Mouse (Mus musculus) thymus, postnatal 36 days (tissue): ENCODE results near the gene Tomm40l.

Experiments used
- DNase-seq, 2 experiments: peaks; one replicate each; pipeline ENCODE4 v3.0.0; 2022; ENCODE audit warnings: mixed read lengths in 2 of 2

Gene Tomm40l

DNA sequence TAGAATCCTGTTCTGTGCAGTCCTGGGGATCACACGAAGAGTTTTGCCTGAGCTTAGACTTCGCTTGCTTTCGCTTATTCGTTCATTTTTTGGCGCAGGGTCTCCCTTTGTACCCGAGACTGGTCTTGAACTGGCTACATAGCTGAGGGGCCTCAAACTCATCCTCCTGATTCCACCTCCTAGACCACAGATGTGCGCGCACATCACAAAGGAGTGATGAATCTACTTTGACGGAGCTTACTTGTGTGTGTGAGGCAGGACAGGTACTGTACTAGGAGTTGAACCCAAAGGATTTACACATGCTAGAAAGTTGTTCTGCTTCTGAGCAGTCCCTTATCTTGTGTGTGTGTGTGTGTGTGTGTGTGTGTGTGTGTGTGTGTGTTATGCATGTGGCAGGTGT, 31.5 kb downstream of the Tomm40l start:
- DNase-seq, result no peak

DNA sequence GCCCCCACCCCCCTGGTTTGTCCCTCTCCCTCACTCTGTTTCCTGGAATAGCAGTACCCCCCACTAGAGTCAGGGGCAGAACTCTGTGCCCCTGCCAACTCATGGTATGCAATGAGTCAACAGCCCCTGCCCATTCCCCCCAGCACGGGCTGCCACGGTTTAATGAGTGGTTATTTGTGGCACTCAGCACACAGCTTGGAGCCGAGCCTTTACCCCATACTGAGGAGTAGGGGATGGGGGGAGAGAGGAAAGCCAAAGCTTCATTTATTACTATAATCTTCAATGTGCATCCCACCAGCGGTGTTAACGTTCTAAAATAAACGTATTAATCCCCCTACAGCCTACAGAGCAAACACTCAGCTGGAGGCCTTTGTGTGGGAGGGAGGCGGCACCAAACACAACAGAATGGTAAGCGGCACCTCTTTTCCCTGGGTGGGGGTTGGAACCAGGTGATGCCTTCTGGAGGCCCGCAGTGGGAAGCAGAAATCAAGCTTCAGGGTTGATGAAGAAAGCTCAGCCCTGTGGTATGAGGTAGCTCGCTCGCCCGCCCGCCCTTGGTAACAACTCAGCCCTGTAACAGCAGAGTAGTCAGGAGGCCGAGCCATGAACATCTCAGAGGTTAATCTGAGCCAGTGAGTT, 32.7 kb downstream of the Tomm40l start:
- DNase-seq, result no peak

GRCm38 (mm10) chr1:171189046-171189445, 33.3 kb downstream of the Tomm40l start:
- DNase-seq, result no peak

GRCm38 (mm10) chr1:171187851-171188700, 34.2 kb downstream of the Tomm40l start:
- DNase-seq, result no peak

- DNase-seq, result no peak
These were observed 36.7 kb downstream of the Tomm40l start for GRCm38 (mm10) chr1:171185655-171186054.

GRCm38 (mm10) chr1:171184314-171184713, 38.0 kb downstream of the Tomm40l start:
- DNase-seq, result peak in 1 of 2 experiments; percentile 17

GRCm38 (mm10) chr1:171183620-171184019, 38.7 kb downstream of the Tomm40l start:
- DNase-seq, result no peak

DNA sequence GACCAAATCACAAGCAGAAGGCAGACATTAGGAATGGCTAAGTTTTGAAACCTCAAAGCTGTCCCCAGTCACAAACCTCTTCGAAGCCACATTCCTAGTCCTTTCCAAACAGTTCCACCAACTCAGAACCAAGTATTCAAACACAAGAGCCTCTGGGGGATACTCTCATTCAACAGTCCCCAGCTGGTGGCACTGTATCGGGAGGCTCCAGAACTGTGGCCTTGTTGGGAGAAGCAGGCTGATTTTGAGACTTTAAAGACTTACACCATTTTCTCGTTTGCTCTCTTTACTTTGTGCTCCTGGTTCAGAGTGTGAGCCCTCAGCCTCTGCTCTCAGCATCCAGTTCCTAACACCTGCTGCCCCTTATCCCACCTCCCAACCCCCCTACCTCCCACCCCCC, 39.3 kb downstream of the Tomm40l start:
- DNase-seq, result no peak

DNA sequence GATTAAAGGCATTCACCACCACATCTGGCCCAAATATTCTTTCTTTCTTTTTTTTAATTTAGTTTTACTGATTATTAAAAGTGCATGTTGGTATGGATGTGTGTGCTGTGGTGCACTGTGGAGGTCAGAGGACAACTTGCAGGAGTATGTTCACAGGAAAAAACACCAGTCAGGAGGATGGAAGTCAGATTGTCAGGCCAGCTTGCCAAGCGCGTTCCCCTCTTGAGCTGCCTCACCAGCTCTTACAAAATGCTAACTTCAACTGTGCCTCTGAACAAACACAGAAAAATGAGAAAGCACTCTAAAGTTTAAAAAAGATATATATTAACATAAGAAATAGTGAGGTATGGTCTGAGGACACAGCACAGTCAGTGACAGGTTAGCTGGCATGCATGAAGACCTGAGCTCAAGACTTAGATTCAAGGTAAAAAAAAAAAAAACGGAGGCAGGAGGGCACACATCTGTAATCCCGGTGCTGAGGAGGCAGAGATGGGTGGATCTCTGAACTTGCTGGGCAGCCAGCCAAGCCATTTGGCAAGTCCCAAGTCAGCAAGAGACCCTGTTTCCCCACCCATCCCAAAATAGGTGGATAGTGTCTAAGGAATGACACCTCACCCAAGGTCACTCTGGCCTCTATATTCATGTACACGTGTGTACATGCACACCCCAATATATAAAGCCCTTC, 42.7 kb downstream of the Tomm40l start:
- no peak for DNase-seq

- DNase-seq, result no peak
These were observed 49.5 kb downstream of the Tomm40l start for GRCm38 (mm10) chr1:171172779-171173178.

DNA sequence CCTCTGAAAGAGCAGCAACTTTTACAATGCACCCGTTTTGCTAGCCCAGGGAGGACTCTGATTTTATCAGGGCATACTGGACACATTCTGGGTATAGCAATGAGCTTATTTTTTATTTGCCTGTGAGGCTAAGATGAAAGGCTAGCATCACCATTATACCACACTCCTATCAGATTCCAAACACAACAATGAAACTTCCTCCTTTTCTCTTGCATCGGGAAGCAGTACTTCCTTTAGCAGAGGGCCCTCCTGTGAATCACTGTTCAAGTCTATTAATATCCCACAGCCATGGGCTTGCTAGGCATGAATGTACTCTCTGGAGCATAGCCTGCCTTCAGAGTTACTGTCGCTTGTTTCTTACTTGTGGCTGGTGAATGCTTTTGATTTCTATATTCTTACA, 51.2 kb downstream of the Tomm40l start:
- DNase-seq, result no peak

DNA sequence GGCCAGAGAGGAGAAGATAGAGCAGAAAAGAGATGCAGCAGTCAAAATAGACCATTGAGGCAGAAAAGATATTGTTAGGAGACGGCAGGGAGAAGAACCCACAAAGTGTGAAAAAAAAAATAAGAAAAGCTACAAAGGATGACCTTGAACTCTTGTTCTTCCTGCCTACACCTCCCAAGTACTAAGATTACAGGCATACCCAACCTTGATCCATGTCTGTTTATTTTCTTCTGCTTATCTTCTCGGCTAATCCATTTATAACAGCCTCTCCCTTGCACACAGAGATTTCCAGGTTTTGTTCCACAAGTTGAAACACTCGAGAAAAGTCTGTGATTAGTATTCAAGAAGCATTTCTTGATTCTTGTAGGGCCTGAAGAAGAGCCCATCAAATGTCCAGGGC, 52.4 kb downstream of the Tomm40l start:
- no peak for DNase-seq

GRCm38 (mm10) chr1:171168906-171169305, 53.4 kb downstream of the Tomm40l start:
- DNase-seq, result no peak
